Mouse (Mus musculus) cerebellum, adult 2 months (tissue): Measurements from ENCODE around the gene Zfx.

ENCODE experiments used
- CTCF ChIP-seq: fragments of 200-500 bp; IDR thresholded peaks from 2 replicates; pipeline ENCODE4 v1.5.1; 2011; ENCODE audit warnings: low read depth, mild to moderate bottlenecking, control low read depth, low read length, moderate library complexity, borderline replicate concordance; ENCODE audit not compliant: insufficient read depth
- POLR2A ChIP-seq: fragments of 200-500 bp; IDR thresholded peaks from 2 replicates; pipeline ENCODE4 v1.6.1; 2011; ENCODE audit warnings: low read length, control low read depth, borderline replicate concordance; ENCODE audit not compliant: insufficient read depth

DNA sequence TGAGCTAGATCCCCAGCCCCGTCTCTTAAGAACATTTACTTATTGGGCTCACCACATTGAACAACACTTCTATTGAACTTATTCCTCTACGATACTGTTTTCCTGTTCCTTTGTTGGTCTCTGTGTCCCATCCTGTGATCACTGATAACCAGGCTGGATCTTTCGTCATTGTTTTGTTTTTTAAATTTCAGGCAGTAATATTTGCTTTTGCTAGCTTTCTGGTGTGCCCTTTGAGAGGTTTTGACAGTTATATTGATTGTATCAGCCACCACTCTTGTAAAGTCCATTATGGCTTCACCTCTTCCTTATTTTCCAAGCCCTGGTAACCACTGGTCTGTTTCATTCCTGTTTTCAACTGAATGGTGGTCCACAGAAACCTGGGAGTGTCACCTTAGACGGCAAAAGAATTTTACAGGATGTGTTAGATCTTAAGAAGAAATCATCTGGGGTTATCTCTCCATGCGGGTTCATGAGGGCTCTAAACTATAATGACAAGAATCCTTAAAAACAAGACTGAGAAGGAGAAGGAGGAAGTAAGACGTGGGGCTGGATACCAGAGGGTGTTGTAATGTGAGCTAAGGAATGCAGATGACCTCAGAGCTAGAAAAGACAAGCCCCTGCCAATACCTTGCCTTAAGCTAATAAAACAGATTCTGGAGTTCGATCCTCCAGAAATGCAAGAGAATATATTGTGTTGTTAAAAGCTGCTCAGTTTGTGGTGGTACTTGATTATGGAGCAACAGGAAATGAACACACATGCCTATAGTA, 18.7 kb upstream of the Zfx start:
- TF ChIP-seq POLR2A (no peak), CTCF (no peak)
